Mouse (Mus musculus): ENCODE measurements around the gene Gm45337. TPM values are rescaled to one million over a fixed set of nuclear protein-coding genes. Genes with fewer than 3 reads are reported as not detected.

The Gm45337 gene
- total RNA-seq (2023) = not detected

GRCm38 (mm10) chr7:142144507-142144906 lies at the start of gene Gm45337:
Gm45337 (minus strand) TSS chr7:142144607.

GRCm38 (mm10) chr7:142190289-142190688 lies 45.9 kb upstream of the Gm45337 start, which contains the start of gene Gm10153:
Gm10153 (minus strand) TSS chr7:142190389.

GRCm38 (mm10) chr7:142175905-142176304 lies 31.5 kb upstream of the Gm45337 start, which contains the start of gene Krtap5-2:
Krtap5-2 (minus strand) TSS chr7:142176005.

GRCm38 (mm10) chr7:142165639-142166038 lies 21.2 kb upstream of the Gm45337 start, which contains the start of gene Gm4553:
Gm4553 (minus strand) TSS chr7:142165739.

GRCm38 (mm10) chr7:142157013-142157412 lies 12.6 kb upstream of the Gm45337 start, which contains the start of gene Gm29735:
Gm29735 (minus strand) TSS chr7:142157113.

GRCm38 (mm10) chr7:142135934-142136333 lies 8.5 kb downstream of the Gm45337 start, which contains the start of gene Gm39115:
Gm39115 (minus strand) TSS chr7:142136034.

GRCm38 (mm10) chr7:142120629-142121028 lies 23.8 kb downstream of the Gm45337 start, which contains the start of gene Gm45618:
Gm45618 (minus strand) TSS chr7:142120729.

GRCm38 (mm10) chr7:142095183-142095931 lies 49.0 kb downstream of the Gm45337 start, which contains the start of gene Dusp8:
Dusp8 (minus strand) TSS chr7:142095843.

Other genes starting within 250 kb of the Gm45337 start
- gene Tollip, start 226.1 kb downstream of the Gm45337 start, total RNA-seq (2023) = 73.4 TPM
- not detected for gene Brsk2, start 194.9 kb downstream of the Gm45337 start, total RNA-seq (2023)
- 82.7 TPM for gene Mob2, start 83.5 kb downstream of the Gm45337 start, total RNA-seq (2023)
- gene Dusp8, start 48.8 kb downstream of the Gm45337 start, total RNA-seq (2023) = 7.7 TPM
- not detected for gene Gm45618, start 23.9 kb downstream of the Gm45337 start, total RNA-seq (2023)
- gene Gm39115, start 8.6 kb downstream of the Gm45337 start, total RNA-seq (2023) = not detected
- gene Gm29735, start 12.5 kb upstream of the Gm45337 start, total RNA-seq (2023) = not detected
- gene Gm4553, start 21.1 kb upstream of the Gm45337 start, total RNA-seq (2023) = not detected
- gene Krtap5-2, start 31.4 kb upstream of the Gm45337 start, total RNA-seq (2023) = not detected
- gene Gm10153, start 45.8 kb upstream of the Gm45337 start, total RNA-seq (2023) = not detected
- gene Krtap5-3, start 56.8 kb upstream of the Gm45337 start, total RNA-seq (2023) = not detected
- not detected for gene Gm7579, start 67.3 kb upstream of the Gm45337 start, total RNA-seq (2023)
- gene Krtap5-5, start 85.4 kb upstream of the Gm45337 start, total RNA-seq (2023) = not detected
- gene Gm40460, start 96.5 kb upstream of the Gm45337 start, total RNA-seq (2023) = not detected
- gene Gm2431, start 113.7 kb upstream of the Gm45337 start, total RNA-seq (2023) = not detected
- not detected for gene Gm4559, start 129.8 kb upstream of the Gm45337 start, total RNA-seq (2023)
- not detected for gene Krtap5-1, start 152.5 kb upstream of the Gm45337 start, total RNA-seq (2023)
- not detected for gene Krtap5-4, start 158.9 kb upstream of the Gm45337 start, total RNA-seq (2023)
- gene Ifitm10, start 229.1 kb upstream of the Gm45337 start, total RNA-seq (2023) = 4.6 TPM
- gene Gm49369, start 238.1 kb upstream of the Gm45337 start, total RNA-seq (2023) = 3.8 TPM
- 184 TPM for gene Ctsd, start 243.4 kb upstream of the Gm45337 start, total RNA-seq (2023)